Mouse (Mus musculus) cerebellum, postnatal 10 days (tissue): ENCODE measurements around the gene Actr2.
A peak's percentile ranks its signal among the peaks of the same experiment; 100 is the strongest.
"Not testable (repeated sequence)": the region's sequence is repeated elsewhere in the genome, so short reads cannot be mapped to it uniquely, and the experiment has no call there.

ENCODE experiments used
- DNase-seq, 2 experiments: peaks; one replicate each; pipeline ENCODE4 v3.0.0; 2021; ENCODE audit warnings: mixed read lengths in 2 of 2

Gene Actr2

DNA sequence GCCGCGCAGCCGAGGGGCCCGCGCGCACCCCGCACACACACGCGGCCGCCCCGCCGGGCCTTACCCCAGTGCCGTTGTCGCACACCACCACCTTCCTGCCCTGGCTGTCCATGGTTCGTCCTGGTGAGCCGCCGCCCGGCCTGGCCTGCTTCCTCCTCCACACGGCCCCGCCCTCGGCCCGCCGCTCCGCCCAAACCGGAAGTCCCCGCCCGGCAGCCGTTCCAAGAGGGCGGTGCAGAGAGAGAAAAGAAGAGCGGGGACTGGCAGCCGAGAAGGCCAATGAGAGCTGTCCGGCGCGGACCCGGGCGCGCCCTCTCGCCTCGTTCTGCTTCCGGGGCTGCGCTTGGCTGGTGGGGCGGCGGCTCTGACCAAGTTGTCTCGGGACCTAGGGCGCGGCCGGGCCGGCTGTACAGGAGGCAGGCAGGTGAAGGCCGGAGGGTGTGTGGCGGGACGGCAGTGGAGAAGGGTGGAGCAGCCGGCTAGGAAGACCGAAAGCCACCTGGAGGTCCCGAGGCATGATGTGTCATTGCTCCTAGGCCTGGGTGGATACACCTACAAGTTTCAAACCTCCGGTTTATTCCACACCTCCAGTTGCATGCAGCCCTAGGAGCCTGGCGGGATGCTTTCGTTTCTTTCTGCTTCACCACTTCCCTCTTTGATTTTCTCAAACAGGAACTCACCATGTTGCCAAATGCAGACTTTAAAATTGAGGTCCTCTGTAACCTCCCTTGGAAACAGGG, at the start of gene Actr2:
Gene Actr2 (minus strand): TSS at position 173 of the 740 bp plus-strand sequence.
- DNase-seq, result peak; percentile 98 to 99

DNA sequence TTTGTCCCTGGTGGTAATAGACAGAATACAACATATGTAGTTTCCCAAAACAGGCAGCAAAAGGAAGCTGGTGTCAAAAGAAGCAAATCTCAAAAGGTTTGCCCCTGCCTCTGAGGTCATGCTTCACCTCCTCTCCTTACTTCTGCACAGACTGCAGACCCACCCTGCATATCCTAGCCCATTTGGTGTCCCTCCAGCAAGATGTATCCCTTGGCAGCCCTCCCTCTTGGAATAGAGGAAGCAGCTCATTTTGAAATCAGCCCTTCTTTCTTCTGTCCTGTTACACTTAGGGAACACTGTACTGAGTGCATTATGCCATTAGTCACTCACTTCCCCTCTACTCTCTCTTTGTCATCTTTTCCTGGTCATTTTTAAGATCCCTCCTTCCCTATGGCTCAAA, 46.2 kb upstream of the Actr2 start:
- no peak for DNase-seq

DNA sequence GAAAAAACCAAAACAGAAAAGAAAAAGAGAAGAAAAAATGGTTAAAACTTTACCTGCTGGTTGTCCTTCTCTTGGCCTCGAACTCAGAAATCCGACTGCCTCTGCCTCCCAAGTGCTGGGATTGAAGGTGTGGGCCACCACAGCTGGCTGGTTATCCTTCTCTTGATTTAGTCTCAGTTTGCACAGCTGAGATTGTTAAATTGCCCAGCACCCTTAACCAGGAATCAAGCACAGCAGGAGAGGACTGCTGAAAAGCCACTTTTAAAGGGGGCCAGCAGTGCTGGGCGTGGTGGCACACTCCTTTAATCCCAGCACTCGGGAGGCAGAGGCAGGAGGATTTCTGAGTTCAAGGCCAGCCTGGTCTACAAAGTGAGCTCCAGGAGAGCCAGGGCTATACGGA, 40.8 kb upstream of the Actr2 start:
- not testable (repeated sequence) for DNase-seq

DNA sequence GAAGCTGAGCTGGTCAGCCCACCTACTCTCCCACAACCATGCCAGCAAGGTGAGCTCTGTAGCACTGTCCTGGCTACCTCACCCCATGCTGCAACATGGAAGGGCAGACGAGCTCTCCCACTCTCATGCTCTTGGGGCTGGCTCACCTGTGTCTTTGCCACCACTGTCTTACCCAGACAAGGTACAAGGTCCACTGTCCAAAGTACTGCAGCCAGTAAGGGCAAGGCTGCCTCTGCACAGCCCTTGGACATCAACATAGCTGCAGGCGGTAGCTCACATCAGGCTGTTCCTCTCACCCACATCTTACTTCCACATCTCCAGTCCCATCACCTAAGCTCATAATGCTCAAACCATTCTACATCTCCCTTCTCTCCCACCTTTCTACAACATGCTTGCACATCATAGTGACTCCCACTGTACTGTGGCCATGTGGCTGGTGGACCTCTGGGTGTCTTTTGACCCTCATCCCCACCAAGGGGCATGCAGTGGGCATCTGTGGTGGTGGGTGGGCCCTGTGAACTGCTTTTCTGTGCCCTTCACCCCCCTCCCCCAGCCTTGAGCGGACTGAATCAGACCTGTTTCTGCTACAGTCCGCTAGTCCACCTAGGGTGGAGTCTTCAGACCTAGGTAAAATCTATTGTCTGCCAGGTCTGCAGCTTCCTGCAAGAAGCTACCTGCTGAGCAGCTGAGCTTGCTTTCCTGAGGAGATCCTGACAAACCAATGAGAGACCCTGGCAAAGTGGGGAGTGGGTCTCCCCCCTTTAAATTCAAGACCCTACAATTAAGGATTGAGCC, 39.6 kb upstream of the Actr2 start:
- DNase-seq, result no peak

DNA sequence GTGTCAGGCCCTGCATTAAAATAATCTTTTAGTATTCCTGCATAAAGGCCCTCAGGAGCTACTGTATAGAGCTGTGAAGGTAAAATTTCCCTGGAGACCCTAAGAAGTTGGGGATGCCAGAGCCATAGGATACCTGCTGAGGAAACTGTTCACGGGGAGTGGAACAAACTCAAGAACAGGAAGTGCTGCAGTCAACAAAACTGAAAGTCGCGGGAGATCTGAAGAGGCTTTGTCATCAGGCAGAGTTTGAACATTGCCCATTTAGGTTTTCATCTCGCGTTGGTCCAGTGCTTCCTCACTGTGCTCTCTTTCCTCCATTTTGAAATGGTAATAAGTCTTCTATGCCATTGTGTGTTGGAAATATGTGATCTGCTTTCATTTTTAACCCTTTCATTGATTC, 38.6 kb upstream of the Actr2 start:
- DNase-seq, result no peak

DNA sequence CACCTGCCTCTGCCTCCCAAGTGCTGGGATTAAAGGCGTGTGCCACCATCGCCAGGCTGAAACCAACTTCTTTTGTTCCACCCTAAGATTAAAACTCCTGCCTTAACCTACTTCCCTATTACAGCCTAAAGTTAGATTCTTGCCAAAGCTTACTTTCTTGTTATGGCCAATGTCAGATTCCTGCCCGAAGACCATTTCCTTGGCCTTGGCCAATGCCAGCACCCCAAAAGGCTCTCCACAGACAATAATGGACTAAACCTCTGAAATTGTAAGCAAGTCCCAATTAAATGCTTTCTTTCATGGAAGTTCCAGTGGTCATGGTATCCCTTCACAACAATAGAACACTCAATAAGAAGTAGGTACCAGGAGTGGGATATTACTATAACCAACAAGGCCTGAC, 37.2 kb upstream of the Actr2 start:
- DNase-seq, result no peak

DNA sequence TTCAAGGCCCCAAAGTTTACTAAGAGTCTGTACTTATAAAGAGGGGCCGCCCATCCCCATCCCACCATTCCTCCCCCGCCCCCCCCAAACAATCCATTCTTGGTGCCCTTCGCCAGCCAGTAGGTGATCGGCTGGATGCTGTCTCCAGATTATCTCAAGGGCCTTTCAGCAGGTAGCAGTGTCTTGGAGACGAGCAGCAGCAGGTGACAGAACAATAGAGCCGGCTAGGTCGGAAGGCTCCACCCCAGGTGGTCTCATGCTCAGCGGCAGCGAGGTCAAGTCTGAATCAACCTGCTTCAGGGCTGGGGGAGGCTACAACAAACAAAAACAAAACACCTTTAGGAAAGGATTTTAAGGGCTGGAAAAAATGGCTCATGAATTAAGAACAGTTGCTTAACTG, 32.7 kb upstream of the Actr2 start:
- DNase-seq, result no peak

DNA sequence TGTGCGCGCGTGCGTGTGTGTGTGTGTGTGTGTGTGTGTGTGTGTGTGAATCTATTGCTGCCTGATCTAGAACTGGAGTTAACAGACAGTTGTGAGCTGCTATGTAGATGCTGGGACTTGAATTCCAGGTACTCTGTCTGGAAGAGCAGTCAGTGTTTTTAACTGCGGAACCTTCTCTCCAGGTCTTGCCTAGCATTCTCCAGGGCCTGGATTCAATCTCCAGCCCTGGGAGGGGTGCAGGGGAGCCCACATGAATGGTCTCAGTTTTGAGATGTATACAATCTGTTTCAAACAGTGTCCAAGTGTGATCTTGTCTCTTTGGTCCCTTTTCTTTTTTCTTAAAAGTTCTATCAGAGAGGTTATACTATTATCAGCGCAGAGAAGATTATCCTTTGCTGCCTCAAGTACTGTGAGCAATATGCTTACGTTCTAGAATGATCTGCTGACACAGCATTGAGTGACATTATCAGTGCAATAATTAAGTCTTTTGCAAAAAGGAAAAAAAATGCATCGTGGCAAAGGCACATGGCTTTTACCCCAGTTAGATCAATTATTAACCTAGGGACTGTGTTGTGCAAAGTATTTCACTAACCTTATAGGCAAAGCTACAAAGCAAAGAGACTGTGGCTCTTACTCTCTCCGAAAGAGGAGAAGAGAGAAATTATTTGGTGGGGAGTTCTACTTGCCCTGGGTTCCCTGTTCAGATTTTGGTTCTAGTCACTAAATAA, 32.0 kb upstream of the Actr2 start:
- no peak for DNase-seq

DNA sequence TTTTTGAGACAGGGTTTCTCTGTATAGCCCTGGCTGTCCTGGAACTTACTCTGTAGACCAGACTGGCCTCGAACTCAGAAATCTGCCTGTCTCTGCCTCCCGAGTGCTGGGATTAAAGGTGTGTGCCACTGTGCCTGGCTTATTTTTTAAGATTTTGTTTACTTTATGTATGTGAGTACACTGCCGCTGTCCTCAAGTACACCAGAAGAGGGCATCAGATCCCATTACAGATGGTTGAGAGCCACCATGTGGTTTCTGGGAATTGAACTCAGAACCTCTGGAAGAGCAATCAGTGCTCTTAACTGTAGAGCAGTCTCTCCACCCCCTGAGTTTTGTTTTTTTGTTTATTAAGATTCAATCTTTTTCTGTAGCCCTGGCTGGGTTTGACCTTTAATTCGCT, 31.0 kb upstream of the Actr2 start:
- not testable (repeated sequence) for DNase-seq

DNA sequence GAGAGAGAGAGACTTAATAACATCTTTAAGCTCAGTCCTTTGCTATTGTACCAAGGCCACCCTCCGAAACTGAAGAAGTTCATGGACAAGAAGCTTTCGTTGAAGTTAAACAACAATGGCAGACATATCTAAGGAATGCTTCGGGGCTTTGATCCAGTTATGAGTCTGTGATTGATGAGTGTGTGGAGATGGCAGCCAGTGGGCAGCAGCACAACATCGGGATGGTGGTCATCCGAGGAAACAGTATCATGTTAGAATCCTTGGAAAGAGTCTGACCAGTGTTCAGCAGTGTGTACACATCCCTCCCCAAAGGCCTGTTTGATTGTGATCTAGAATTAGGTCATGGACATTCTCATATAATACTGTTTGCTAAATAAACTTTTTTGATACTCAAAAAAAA, 29.8 kb upstream of the Actr2 start:
- DNase-seq, result no peak

DNA sequence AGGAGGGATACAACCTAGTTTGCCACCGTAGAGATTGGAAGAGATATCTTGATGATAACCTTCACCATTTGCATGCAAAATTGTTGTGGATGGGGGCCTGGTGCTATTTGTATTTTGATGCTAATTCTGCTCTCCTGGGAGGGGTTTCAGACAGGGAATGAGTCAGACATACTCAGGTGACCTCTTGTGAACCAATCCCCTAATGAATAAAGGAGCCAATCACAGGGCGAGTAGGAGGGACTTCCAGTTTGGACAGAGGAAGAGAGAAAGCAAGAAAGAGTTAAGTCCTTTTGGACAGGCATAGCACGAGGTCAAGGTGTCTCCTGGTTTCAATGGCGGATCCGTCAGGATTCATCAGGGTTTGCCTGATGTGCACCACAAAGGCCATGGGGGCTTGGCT, 27.6 kb upstream of the Actr2 start:
- no peak for DNase-seq

DNA sequence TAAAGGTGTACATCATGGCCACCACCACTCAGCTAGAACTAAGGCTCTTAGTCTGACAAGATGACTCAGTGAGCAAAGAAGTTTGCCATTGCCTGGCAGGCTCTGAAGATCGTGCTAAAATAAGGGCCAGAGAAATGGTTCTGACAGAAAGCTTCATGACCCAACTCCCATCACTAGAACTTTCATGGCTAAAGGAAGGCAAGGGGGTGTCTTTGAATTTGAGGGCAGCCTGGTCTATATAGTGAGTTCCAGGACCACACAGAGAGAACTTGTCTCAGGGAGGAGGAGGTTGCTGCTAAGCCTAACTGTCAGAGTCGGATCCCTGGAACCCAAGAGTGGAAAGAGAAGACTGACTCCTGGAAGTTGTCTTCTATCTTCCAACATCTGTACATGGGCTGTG, 27.0 kb upstream of the Actr2 start:
- DNase-seq, result no peak

DNA sequence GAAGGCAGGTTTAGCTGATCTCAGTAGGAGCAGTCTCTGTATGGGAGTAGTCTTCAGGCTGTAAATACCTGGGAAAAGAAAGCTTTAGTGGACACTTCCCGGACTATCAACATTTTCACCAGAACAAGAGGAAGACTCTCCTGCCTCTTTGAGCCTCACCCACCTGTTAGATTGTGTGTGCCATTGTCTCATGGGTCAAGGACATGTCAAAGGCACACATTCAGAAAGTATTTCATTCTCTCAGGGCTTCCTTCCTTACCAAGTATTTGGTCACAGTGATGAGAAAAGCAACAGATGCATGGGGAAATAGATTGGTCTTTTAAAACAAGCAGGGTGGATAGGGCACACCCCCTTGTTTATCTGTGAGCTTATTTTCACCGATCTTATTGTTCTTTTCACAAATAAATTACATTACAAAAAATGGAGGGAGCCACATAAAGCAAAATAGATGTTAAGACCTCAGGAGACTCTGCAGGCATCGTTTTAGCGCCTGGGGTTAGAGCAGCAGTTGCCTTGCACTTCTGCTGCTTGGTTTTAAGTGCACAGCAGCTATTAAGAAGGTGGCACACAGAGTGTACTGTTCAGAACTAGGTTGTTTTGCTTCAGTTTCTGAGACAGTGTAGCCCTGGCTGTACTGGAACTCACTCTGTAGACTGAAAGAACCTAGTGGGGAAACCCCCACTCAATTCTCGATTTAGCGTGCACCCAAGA, 25.9 kb upstream of the Actr2 start:
- DNase-seq, result no peak

DNA sequence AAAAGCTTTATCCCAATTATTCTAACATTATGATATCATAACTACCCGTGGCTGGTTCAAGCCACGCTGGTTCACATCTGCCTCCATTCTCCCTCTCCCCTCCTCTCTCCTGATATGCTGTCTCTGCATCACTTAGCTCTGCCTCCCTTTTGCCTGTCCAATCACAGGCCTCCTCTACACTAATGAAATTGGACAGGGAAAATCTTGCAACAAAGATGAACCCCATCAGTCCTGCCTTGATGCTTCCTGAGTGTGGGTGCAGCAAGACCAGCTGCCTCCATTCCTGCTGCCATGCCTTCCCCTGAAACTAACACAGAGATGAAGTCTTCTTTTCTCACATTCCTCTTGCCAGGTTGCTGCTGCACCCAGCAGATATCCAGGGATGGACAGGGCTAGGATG, 25.2 kb upstream of the Actr2 start:
- no peak for DNase-seq

DNA sequence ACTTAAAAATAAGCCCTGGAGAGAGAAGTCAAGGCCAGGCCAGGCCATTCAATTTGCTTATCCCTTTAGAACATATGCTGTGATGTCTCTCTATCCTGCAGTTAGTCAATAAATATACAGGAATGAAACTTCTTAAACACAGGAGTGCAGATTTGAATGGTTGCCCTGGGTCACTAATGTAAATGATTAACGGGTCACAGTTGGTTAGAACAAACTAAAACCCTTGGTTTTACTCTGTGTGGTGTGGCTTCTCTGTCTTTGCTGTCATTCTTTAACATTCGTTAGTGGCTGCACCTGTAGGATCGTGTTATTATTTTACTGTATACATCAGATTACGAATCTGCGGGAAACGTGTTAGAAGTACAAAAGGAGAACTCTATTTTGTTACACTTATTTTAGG, 23.6 kb upstream of the Actr2 start:
- DNase-seq, result no peak

DNA sequence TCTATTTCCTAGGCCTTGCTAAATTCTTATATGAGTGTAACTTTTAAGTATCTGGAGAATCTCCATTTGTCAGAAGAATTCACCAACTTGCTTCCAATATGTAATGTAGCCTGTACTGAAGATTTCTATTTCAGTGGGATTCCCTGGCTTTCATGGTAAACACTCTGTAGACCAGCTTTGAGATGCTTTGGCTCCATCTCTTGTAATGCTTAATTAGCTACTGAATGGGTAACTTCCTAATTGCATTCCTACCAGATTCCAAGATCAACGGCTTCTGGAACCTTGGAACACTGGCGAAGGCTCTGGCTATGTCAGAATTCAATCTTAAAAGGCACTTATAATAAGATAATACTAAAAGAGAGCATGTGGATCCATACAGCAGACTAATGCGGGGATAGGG, 22.2 kb upstream of the Actr2 start:
- not testable (repeated sequence) for DNase-seq

DNA sequence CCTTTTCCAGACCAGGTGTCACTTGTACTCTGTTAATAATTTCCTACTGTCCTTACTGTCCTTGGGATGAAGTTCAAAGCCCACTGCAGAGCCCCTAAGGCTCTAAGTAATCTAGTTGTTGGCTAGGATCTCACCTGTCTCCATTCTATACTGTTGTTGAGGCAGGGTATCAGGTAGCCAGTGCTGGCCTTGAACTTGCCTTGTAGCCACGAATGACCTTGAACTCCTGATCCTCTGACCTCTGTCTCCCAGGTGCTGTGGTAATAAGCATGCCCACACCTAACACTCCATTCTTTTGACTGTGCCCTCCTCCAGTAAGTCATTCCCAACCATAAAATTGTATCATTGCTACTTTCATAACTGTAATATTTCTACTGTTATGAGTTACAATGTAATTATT, 21.0 kb upstream of the Actr2 start:
- DNase-seq, result no peak

DNA sequence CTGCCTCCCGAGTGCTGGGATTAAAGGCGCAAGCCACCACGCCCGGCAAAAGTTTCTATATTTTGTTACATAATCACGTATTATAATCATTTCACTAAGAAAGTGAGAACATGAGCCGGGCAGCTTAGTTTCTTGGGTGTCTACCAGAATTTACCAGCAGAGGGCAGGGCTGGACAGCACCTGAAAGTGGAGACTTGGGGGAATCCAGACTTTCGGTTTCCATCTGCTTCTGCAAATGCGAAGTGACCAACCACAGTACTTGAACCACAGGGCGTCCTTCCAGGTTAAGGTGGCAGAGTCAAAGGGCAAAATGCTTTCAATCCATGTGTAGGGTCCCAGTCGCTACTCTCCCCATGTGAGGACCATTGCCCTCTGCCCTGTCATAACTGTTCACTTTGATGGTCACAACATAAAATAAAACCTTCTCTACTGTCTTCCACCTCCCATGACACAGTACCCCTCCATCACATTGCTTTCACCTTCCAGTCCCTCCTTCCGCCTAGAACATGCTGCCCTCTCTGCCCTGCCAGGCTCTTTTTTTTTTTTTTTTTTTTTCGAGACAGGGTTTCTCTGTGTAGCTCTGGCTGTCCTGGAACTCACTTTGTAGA, 20.3 kb upstream of the Actr2 start:
- DNase-seq, result peak; percentile 85 to 87

DNA sequence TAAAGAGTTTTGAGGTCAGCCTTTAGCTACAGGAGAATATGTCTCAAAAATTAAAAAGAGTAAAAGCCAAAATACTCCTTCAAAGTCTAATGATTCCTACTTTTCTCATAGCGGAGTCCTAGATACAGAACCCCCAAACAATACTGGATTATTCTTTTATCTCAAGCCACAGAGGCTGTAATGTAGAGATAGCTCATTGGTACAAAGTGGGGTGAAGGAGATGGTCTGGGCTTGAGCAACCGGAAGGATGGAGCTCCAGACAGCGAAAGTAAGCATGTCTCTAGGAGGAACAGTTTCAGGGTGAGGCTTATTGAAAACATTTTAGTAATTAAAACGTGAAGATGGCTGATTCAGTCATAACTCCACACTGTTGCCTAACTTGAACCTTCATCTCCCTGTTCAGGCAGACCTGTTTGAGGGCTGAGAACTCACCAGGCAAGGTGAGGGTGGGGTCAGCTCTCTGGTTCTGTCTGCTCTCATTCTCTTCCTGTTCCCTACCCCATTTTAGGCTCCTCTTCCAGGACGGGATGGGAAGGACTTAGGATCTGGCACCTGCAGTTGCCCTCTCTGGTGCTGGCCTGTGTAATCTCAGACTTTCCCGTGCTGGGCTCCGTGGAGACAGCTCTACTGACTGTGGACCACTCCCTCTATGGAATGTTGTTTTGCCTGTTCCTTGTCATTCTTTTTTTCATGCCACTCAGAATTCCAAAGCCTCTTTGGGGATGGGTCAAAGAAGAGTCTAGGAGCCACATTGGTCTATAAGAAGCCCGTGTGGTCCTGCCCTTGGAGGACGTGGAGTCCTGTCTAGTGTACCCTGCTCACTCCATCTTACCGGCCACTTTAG, 14.2 kb upstream of the Actr2 start:
- DNase-seq, result no peak

DNA sequence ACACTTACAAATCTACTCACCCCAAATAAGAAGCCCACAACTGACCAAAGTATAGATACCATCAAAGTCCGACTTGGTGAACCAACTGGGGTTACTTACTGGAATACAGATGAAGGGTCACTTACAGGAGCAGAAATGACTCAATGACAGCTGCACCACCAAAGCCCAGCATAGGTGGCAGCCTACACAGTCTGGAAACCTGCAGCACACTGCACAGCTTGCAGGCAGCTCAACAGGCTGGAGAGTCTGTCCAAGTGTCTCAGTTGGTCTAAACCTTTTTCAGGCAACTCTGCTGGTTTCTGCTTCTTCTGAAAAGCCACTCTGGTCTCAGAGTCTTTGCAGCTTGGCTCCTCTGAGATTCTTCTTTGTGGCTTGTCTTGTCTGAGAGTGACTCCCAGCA, 12.7 kb upstream of the Actr2 start:
- DNase-seq, result no peak

DNA sequence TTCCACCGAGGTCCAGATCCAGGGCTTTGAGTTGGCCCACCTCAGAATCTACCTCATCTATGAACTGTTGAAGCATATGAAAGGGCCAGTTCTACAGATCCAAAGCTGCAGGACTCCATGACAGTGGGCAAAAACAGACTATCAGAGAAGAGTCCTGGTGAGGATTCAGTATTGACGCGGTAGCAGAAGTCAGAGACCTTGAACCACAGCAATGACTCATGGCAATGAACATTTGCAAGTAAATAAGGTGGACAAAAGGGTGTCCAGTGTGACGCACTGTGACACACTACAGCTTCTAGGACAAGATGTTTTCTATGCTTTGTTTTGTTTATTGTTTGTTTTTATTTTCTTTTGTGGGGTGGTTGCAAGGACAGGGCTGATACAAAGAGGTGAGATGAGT, 4.0 kb upstream of the Actr2 start:
- DNase-seq, result no peak
